Mouse (Mus musculus) midbrain, embryonic 16.5 days (tissue): ENCODE data around the gene Gm10309. TPM values are rescaled to one million over a fixed set of nuclear protein-coding genes. Genes with fewer than 3 reads are reported as not detected.

ENCODE experiments used
- ATAC-seq: fragments of 200-750 bp; cut with Nextera tagmentation; 2 replicates; pipeline ENCODE4 v1.8.0; 2017; ENCODE audit warnings: moderate TSS enrichment
- H3K27ac ChIP-seq: fragments of 300-500 bp; sonication (generic); 2 replicates; pipeline ENCODE4 v1.5.1; 2014; ENCODE audit warnings: mild to moderate bottlenecking, low read length, mixed read lengths
- H3K27me3 ChIP-seq: fragments of 300-500 bp; sonication (generic); 2 replicates; pipeline ENCODE4 v1.6.1; 2014; ENCODE audit warnings: low read depth, low read length, mixed read lengths; ENCODE audit not compliant: control insufficient read depth, insufficient read depth
- H3K36me3 ChIP-seq: fragments of 300-500 bp; sonication (generic); 2 replicates; pipeline ENCODE4 v1.6.1; 2014; ENCODE audit warnings: mild to moderate bottlenecking, low read length, moderate library complexity, mixed read lengths; ENCODE audit not compliant: control insufficient read depth, insufficient read depth
- H3K4me1 ChIP-seq: fragments of 300-500 bp; sonication (generic); 2 replicates; pipeline ENCODE4 v1.6.1; 2014; ENCODE audit warnings: mild to moderate bottlenecking, low read length, mixed read lengths; ENCODE audit not compliant: control insufficient read depth, insufficient read depth
- H3K4me2 ChIP-seq: fragments of 300-500 bp; sonication (generic); 2 replicates; pipeline ENCODE4 v1.6.1; 2014; ENCODE audit warnings: mild to moderate bottlenecking, low read length, mixed read lengths
- H3K4me3 ChIP-seq: fragments of 300-500 bp; sonication (generic); 2 replicates; pipeline ENCODE4 v1.5.1; 2014; ENCODE audit warnings: low read depth, mild to moderate bottlenecking, low read length, moderate library complexity, mixed read lengths
- H3K9ac ChIP-seq: fragments of 300-500 bp; sonication (generic); 2 replicates; pipeline ENCODE4 v1.6.1; 2014; ENCODE audit warnings: low read depth, low read length, mixed read lengths
- H3K9me3 ChIP-seq: fragments of 300-500 bp; sonication (generic); replicated peaks from 2 replicates; pipeline ENCODE4 v1.6.1; 2014; ENCODE audit warnings: mild to moderate bottlenecking, low read length, mixed read lengths; ENCODE audit not compliant: control insufficient read depth, poor library complexity, severe bottlenecking
- WGBS: fragments of 180-500 bp; shearing (Covaris S2); extraction: QIAGEN DNeasy Blood & Tissue Kit; methylation state at CpG from one replicate; pipeline ENCODE4 v1.1.7; 2014; 5-methylcytosine and 5-hydroxymethylcytosine counted together
- polyA plus RNA-seq: library from polyadenylated mRNA; unstranded; fragments of >200 nt; fragmentation: Nextera tagmentation; extraction: Ambion mirVana; gene quantifications from 2 replicates; pipeline ENCODE4 v1.2.1, GENCODE M21; 2015

Gene Gm10309
- 0.44 and 0.63 TPM in 2 replicates for polyA plus RNA-seq

DNA sequence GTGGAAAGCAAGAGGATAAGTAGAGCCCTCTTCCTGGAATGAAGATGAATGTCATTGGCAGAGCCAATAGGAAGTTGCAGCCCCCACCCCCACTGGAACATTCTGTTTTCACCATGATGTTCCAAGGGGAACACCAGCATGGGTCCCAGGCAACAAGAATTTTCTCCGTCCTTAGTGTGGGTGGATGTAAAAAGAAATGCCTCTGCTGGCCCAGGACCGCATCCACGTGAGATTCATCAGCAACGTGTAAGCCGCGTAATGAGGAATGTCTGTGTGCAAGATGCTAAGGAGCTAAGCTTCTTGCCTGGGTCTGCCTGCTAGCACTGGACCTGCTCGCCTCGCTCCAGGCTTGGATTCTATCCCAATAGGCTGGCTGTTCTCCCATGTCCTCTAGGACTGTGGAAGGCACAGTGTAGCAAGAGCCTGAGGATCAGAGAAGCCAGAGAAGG lies at the start of gene Gm10309:
Gene Gm10309 (minus strand): TSS at position 50 of the 449 bp plus-strand sequence.
- Histone ChIP-seq H3K36me3 (no peaks in the 10 kb centered on the region; the same call in 1 of the 2 replicates), H3K9me3 (no peaks in the 10 kb centered on the region), H3K9ac (no peak within 1 kb of the TSS), H3K27me3 (no peaks in the 10 kb centered on the region), H3K4me2 (no peak within 1 kb of the TSS), H3K4me1 (no peaks in the 10 kb centered on the region), H3K4me3 (no peak within 1 kb of the TSS), H3K27ac (no peak within 1 kb of the TSS)
- ATAC-seq = no peak
- WGBS = 94% methylated on average over 8 of the region's 8 CpGs

DNA sequence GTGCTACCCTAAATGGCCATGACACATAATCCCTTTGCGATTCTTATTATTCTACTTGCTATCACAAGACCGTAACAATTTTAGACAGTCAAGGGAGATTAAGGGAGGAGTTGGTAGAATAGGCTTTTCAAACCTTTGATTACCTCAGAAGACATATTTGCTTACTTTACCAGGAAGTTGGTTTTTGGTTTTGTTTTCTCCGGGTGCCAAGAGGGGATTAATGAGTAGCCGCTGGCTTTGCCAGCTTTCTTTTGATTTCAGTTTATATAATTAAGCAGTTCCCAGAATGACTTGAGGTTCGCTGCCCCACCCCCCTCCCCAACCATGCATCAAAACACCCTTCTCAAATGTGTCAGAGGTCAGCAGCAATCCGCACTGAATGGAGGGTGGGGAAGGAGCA lies 47.0 kb upstream of the Gm10309 start:
- no peak overlapping the region for H3K27ac ChIP-seq
- no peak for ATAC-seq
- no peak overlapping the region for H3K4me3 ChIP-seq
- H3K4me1 ChIP-seq = no peaks in the 10 kb centered on the region
- no peaks in the 10 kb centered on the region for H3K36me3 ChIP-seq
- no peaks in the 10 kb centered on the region for H3K9me3 ChIP-seq
- no peaks in the 10 kb centered on the region for H3K27me3 ChIP-seq
- H3K9ac ChIP-seq = no peak overlapping the region
- WGBS = 53% methylated on average over 6 of the region's 6 CpGs
- H3K4me2 ChIP-seq = no peak overlapping the region

DNA sequence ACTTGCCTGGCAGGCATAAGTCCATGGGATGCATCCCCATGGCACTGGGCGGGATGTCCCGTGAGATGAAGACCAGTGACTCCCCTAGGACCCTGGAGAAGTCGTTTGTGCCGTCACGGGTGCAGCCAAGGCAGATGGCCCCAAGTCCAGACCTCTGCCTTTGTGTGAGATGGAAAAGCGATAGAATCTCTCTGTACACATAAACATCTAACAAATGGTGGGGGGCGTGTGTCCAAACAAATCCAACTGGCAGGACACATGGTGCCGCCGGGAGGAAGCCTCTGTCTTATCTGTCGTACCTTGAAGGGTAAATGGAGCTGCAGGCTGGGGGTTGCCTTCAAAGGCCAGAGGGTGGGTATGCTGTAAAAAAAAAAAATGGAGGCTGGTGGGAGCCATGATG lies 46.5 kb upstream of the Gm10309 start:
- no peak overlapping the region for H3K9ac ChIP-seq
- no peak overlapping the region for H3K27ac ChIP-seq
- H3K4me2 ChIP-seq = no peak overlapping the region
- WGBS = 89% methylated on average over 10 of the region's 10 CpGs
- no peaks in the 10 kb centered on the region for H3K4me1 ChIP-seq
- no peaks in the 10 kb centered on the region for H3K36me3 ChIP-seq
- no peaks in the 10 kb centered on the region for H3K27me3 ChIP-seq
- ATAC-seq = no peak
- no peaks in the 10 kb centered on the region for H3K9me3 ChIP-seq
- no peak overlapping the region for H3K4me3 ChIP-seq

DNA sequence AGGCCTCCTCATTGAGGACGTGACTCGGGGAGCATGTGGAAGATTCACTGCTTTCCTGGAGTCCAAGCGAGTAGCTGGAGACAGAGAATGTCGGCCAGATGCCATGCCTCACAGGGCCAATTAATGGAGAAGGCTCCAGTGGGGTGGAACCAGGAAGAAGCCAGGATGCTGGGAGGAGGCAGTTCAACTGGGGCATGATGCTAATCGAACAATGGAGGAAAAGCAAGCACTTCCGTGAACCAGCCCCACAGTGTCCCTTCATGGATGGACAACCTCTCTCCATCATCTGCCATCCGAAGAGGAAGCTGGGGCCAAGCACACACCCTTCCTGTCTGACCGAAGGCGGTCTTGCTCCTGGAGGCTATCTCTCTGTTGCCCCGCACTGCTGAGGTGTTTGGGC lies 44.1 kb upstream of the Gm10309 start:
- WGBS = 92% methylated on average over 10 of the region's 10 CpGs
- no peaks in the 10 kb centered on the region for H3K36me3 ChIP-seq
- no peak overlapping the region for H3K4me2 ChIP-seq
- H3K27ac ChIP-seq = no peak overlapping the region
- no peaks in the 10 kb centered on the region for H3K27me3 ChIP-seq
- H3K9me3 ChIP-seq = no peaks in the 10 kb centered on the region
- no peak for ATAC-seq
- H3K9ac ChIP-seq = no peak overlapping the region
- no peak overlapping the region for H3K4me3 ChIP-seq
- H3K4me1 ChIP-seq = no peaks in the 10 kb centered on the region

DNA sequence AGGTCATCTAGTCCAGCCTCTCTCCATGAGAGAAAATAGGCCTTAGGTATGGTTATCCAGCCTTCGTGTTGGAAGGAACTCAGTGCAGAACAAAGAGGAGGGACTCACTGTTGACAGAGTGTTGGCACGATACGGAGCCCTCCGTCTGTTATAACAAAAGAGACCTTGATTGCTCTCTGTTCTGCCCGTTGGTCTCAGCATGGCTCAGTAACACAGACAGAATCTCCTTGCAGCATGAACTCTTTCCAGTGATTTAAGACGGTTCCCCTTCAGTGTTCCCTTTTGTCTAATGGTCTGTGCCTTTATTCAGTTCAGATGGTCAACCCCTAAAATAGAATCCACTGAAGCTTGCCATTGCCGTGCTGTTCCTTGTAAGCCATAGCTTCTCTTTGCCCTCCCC lies 41.5 kb upstream of the Gm10309 start:
- Histone ChIP-seq H3K36me3 (no peaks in the 10 kb centered on the region), H3K9me3 (no peaks in the 10 kb centered on the region), H3K27ac (no peak overlapping the region), H3K4me2 (no peak overlapping the region), H3K27me3 (no peaks in the 10 kb centered on the region), H3K9ac (no peak overlapping the region), H3K4me3 (no peak overlapping the region), H3K4me1 (no peaks in the 10 kb centered on the region)
- 30% methylated on average over 7 of the region's 7 CpGs for WGBS
- ATAC-seq = no peak

DNA sequence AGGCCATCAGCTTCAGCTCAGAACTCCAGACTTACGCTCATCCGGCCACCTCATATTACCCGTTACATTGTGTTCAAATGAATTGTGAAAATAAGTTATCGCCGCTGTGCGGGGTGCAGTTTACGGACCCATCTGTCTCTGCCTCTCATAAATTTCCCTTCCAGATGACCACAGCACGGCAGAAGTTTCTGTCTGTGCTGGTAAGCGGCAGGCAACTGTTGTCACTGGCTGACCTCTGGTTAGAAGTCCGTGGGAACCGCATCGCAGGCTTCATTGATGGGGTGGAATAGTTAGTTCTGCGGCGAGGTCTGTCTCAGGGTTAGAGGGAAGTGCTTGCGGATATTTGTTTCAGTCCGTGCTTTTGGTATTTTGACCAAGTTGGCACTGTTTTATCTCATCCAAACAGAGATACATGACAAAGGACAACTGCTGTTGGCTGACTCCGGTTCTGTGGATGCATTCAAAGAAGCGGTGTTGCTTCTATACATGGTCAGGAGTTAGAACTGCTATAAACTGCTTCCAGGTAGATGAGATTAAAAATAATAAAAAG lies 34.9 kb upstream of the Gm10309 start:
- no peak overlapping the region for H3K4me3 ChIP-seq
- H3K4me1 ChIP-seq = peaks cover 9% of the 10 kb centered on the region
- ATAC-seq = no peak
- no peaks in the 10 kb centered on the region for H3K9me3 ChIP-seq
- no peak overlapping the region for H3K27ac ChIP-seq
- H3K9ac ChIP-seq = no peak overlapping the region
- 86% methylated on average over 18 of the region's 18 CpGs for WGBS
- H3K36me3 ChIP-seq = no peaks in the 10 kb centered on the region
- H3K4me2 ChIP-seq = no peak overlapping the region
- H3K27me3 ChIP-seq = no peaks in the 10 kb centered on the region

DNA sequence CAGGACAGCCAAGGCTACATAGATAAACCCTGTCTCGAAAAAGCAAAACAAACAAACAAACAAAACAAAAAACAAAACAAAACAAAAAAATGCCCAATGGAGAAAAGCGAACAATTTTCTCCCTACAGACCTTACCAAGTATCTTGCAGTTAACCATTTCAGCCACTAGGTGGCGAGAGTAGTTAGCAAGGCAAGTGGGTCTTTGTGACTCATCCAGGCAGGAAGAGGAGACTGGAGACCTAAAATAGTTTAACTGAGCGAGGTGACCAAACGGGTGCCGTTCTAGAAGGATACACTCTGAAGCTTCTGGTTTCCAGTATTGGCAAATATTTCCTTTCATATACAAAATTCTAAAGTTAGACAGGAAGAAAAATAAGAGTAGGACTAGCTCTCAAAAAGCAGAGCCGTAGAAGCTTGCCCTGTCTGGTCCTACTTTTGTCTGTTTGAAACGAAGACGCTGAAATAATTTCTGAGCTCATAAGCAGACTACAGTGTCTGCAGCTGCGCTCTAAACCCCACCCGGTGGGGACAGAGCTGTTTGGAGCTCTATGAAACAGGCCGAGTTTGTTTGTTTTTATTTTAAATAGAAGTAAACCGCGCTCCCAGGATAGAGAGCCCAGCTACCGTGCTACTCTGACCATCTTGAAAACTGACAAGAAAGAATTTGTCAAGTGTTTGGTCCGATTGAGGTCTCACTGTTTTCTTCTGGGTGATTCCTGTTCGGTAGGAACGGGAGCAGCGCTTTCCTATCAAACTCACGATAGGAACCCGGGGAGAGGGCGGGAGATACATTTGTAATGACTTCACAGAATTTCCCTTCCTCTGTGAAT lies 31.0 kb upstream of the Gm10309 start:
- Histone ChIP-seq H3K27me3 (no peaks in the 10 kb centered on the region), H3K36me3 (no peaks in the 10 kb centered on the region), H3K4me3 (no peak overlapping the region; the same call in 1 of the 2 replicates), H3K4me2 (peak overlapping the region; percentile 35), H3K4me1 (peaks cover 9% of the 10 kb centered on the region), H3K27ac (peak overlapping the region; percentile 36; the same call in 1 of the 2 replicates), H3K9me3 (no peaks in the 10 kb centered on the region), H3K9ac (no peak overlapping the region)
- ATAC-seq = peak; percentile 81; the same call in 1 of the 2 replicates
- WGBS = 45% methylated on average over 22 of the region's 22 CpGs

DNA sequence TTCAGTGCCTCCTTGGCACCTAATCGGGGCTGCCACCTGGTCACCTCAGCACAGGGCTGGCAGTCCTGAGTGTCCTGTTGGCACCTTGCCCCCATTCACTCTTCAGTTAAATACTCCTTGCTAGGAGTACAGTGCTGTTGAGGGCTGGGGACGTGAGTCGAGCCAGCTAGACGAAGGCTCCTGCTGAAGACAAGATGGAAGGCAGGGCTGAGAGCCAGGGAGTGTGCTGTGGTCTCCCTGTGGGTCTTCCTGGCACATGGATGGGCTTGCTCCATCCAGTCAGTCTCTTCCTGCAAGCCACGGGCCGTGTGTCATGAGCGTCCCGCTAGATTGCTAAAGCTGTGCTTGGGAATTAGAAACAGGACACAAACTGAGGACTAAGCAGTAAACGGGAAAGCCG lies 30.1 kb upstream of the Gm10309 start:
- 79% methylated on average over 10 of the region's 10 CpGs for WGBS
- Histone ChIP-seq H3K27me3 (no peaks in the 10 kb centered on the region), H3K4me3 (no peak overlapping the region), H3K9me3 (no peaks in the 10 kb centered on the region), H3K27ac (no peak overlapping the region), H3K4me1 (peaks cover 9% of the 10 kb centered on the region), H3K9ac (no peak overlapping the region), H3K36me3 (no peaks in the 10 kb centered on the region), H3K4me2 (no peak overlapping the region)
- ATAC-seq = 0 out of 2 replicates have a peak, but pooled peaks have one; percentile 16

DNA sequence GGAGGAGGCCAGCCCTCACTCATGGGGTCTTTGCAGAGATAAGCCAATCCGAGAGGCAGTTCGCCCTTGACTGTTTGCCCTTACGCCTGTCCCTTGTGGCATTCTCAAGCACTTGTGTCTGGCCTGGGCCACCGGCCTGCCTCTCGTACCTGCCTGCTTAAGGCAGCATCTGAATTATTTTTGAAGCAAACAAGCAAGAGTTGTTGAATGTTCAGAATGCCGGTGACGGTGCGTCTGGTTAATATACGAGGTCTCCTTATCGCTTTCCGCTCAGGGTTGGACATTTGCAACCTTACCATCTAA lies 28.5 kb upstream of the Gm10309 start:
- ATAC-seq = no peak
- 83% methylated on average over 11 of the region's 11 CpGs for WGBS
- no peak overlapping the region for H3K4me3 ChIP-seq
- H3K27ac ChIP-seq = no peak overlapping the region
- H3K27me3 ChIP-seq = no peaks in the 10 kb centered on the region
- H3K4me2 ChIP-seq = no peak overlapping the region
- H3K4me1 ChIP-seq = peaks cover 9% of the 10 kb centered on the region
- H3K36me3 ChIP-seq = no peaks in the 10 kb centered on the region
- no peaks in the 10 kb centered on the region for H3K9me3 ChIP-seq
- H3K9ac ChIP-seq = no peak overlapping the region
